Mouse (Mus musculus) spleen, adult 2 months (tissue): ENCODE measurements around the gene Cnot11.

Source experiments
- CTCF ChIP-seq: fragments of 200-500 bp; IDR thresholded peaks from 2 replicates; pipeline ENCODE4 v1.5.1; 2011; ENCODE audit warnings: mild to moderate bottlenecking, inconsistent platforms; ENCODE audit not compliant: insufficient read depth, insufficient read length, insufficient replicate concordance; ENCODE audit errors: extremely low read depth
- POLR2A ChIP-seq: fragments of 200-500 bp; IDR thresholded peaks from 2 replicates; pipeline ENCODE4 v1.6.1; 2011; ENCODE audit warnings: low read depth, low read length, inconsistent platforms

- TF ChIP-seq CTCF = no peak
- TF ChIP-seq POLR2A = no peak
Measured at GRCm38 (mm10) chr1:39540592-39540991, 5.8 kb downstream of the Cnot11 start.
